Mouse (Mus musculus): ENCODE results near the gene Slc25a41. TPM values are rescaled to one million over a fixed set of nuclear protein-coding genes. Genes with fewer than 3 reads are reported as not detected.

The Slc25a41 gene
- not detected in 2 replicates for polyA plus RNA-seq (2014; fragmentation: Nextera tagmentation; extraction: Ambion mirVana)

DNA sequence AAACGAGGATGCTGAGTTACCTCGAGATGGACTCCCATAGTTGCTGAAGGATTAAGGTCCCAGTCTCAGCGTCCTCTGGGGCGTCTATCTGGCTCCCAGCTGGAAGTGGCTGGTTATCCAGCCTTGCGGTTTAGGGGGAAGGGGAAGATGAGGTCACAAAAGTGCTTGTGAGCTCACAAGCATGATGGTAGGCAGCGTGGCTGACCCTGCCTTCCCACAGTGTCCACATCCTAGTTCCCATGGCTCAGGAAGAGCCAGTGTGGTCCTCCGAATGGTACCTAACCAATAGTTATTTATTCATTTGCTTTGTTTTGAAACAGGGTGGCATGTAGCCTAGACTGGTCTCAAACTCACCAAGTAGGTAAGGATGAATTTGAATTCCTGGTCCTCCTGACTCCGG, at the start of gene Slc25a41:
Gene Slc25a41, minus strand, starts transcription at position 101 of the 400 bp plus-strand sequence.
- ATAC-seq (ENCODE audit: low FRiP score, low TSS enrichment): no peak
- Histone ChIP-seq H3K27me3 (ENCODE audit: control insufficient read depth, insufficient read depth, low read length) (peaks cover 9% of the 10 kb centered on the region; the same call in 1 of the 2 replicates), H3K4me3 (replicated peaks; ENCODE audit: low read depth, low read length) (no peak within 1 kb of the TSS), H3K36me3 (ENCODE audit: control insufficient read depth, insufficient read depth, low read length) (peaks cover 18% of the 10 kb centered on the region), H3K9ac (replicated peaks; ENCODE audit: low read length) (no peak within 1 kb of the TSS), H3K4me2 (ENCODE audit: low read length) (no peak within 1 kb of the TSS), H3K27ac (replicated peaks; ENCODE audit: low read depth, low read length) (no peak within 1 kb of the TSS), H3K4me1 (ENCODE audit: control insufficient read depth, insufficient read depth, low read length) (no peaks in the 10 kb centered on the region), H3K9me3 (ENCODE audit: control insufficient read depth, low read length) (no peaks in the 10 kb centered on the region)
- DNase-seq: no peak
- 80% methylated on average over 8 of the region's 8 CpGs for WGBS

DNA sequence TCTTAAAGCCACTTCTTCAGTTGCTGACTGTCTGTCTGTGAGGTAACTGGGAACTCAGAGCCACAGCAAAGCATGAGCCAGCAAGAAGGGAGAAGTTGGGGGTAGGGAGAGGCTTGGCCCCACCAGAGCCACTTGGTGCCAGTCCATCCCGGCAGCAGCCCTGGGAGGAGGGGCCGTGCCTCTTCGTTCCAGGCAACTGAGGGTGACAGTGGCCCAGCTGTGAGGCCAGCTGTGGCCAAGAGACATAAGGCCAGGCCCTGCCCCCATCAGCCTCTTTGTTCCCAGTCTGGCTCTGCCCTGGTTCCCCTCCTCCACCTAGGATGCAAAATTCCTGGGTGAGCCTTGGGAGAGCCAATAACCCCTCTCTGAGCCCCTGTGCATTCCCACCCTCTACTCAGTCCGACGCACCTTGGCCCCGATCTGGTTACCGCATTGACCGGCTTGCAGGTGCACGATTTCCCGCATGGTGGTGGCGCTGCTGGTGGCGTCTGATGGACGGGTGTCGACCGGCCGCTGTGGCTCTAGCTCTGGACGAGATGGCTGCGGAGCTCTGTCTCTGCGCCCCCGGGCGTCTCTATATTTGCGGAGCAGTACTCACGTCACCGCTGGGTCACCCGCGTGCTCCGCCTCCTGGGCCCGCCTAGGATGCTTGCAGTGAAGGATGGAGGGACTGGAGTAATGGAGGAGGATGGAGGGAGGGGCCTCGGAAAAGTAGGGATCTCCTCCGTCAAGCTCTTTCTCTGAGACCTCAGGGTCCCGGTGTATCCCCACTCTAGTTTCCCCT, 45.8 kb upstream of the Slc25a41 start, which contains the start of gene Tubb4a:
Gene Tubb4a, minus strand, starts transcription at position 734 of the 784 bp plus-strand sequence.
- H3K27me3 ChIP-seq (ENCODE audit: control insufficient read depth, insufficient read depth, low read length): no peaks in the 10 kb centered on the region
- peak within 1 kb of the TSS; percentile 59 for H3K4me3 ChIP-seq (replicated peaks; ENCODE audit: low read depth, low read length)
- ATAC-seq (ENCODE audit: low FRiP score, low TSS enrichment): peak; percentile 92
- peak within 1 kb of the TSS; percentile 73 for H3K4me2 ChIP-seq (ENCODE audit: low read length)
- WGBS: under 1% methylated on average over 31 of the region's 31 CpGs
- H3K36me3 ChIP-seq (ENCODE audit: control insufficient read depth, insufficient read depth, low read length): peaks cover 26% of the 10 kb centered on the region
- DNase-seq: peak; percentile 94
- H3K27ac ChIP-seq (replicated peaks; ENCODE audit: low read depth, low read length): peak within 1 kb of the TSS; percentile 85
- peaks cover 18% of the 10 kb centered on the region for H3K4me1 ChIP-seq (ENCODE audit: control insufficient read depth, insufficient read depth, low read length)
- no peaks in the 10 kb centered on the region for H3K9me3 ChIP-seq (ENCODE audit: control insufficient read depth, low read length)
- peak within 1 kb of the TSS; percentile 66 for H3K9ac ChIP-seq (replicated peaks; ENCODE audit: low read length)

GRCm38 (mm10) chr17:57085970-57086757, 44.7 kb upstream of the Slc25a41 start:
- H3K9ac ChIP-seq (replicated peaks; ENCODE audit: low read length): peak overlapping the region; percentile 66
- ATAC-seq (ENCODE audit: low FRiP score, low TSS enrichment): no peak

GRCm38 (mm10) chr17:57082481-57082880, 41.0 kb upstream of the Slc25a41 start:
- Histone ChIP-seq H3K4me3 (replicated peaks; ENCODE audit: low read depth, low read length) (no peak overlapping the region), H3K36me3 (ENCODE audit: control insufficient read depth, insufficient read depth, low read length) (peaks cover 49% of the 10 kb centered on the region), H3K9me3 (ENCODE audit: control insufficient read depth, low read length) (no peaks in the 10 kb centered on the region), H3K27me3 (ENCODE audit: control insufficient read depth, insufficient read depth, low read length) (no peaks in the 10 kb centered on the region), H3K4me2 (ENCODE audit: low read length) (no peak overlapping the region), H3K4me1 (ENCODE audit: control insufficient read depth, insufficient read depth, low read length) (peaks cover 18% of the 10 kb centered on the region), H3K27ac (replicated peaks; ENCODE audit: low read depth, low read length) (no peak overlapping the region), H3K9ac (replicated peaks; ENCODE audit: low read length) (no peak overlapping the region)
- DNase-seq (no peak), ATAC-seq (ENCODE audit: low FRiP score, low TSS enrichment) (no peak)
- WGBS: 96% methylated on average over 5 of the region's 5 CpGs

More at GRCm38 (mm10) chr17:57085970-57086757, 44.7 kb upstream of the Slc25a41 start:
- WGBS: 86% methylated on average over 11 of the region's 11 CpGs
- peak overlapping the region; percentile 73 for H3K4me2 ChIP-seq (ENCODE audit: low read length)
- peaks cover 18% of the 10 kb centered on the region for H3K4me1 ChIP-seq (ENCODE audit: control insufficient read depth, insufficient read depth, low read length)
- H3K36me3 ChIP-seq (ENCODE audit: control insufficient read depth, insufficient read depth, low read length): peaks cover 31% of the 10 kb centered on the region
- H3K9me3 ChIP-seq (ENCODE audit: control insufficient read depth, low read length): no peaks in the 10 kb centered on the region
- no peaks in the 10 kb centered on the region for H3K27me3 ChIP-seq (ENCODE audit: control insufficient read depth, insufficient read depth, low read length)
- H3K27ac ChIP-seq (replicated peaks; ENCODE audit: low read depth, low read length): no peak overlapping the region
- no peak for DNase-seq
- H3K4me3 ChIP-seq (replicated peaks; ENCODE audit: low read depth, low read length): peak overlapping the region; percentile 59

GRCm38 (mm10) chr17:57081234-57081842, 39.9 kb upstream of the Slc25a41 start:
- H3K27me3 ChIP-seq (ENCODE audit: control insufficient read depth, insufficient read depth, low read length): no peaks in the 10 kb centered on the region
- no peak overlapping the region for H3K4me3 ChIP-seq (replicated peaks; ENCODE audit: low read depth, low read length)
- no peak overlapping the region for H3K27ac ChIP-seq (replicated peaks; ENCODE audit: low read depth, low read length)
- H3K4me2 ChIP-seq (ENCODE audit: low read length): no peak overlapping the region
- no peak for DNase-seq
- no peak overlapping the region for H3K9ac ChIP-seq (replicated peaks; ENCODE audit: low read length)
- H3K9me3 ChIP-seq (ENCODE audit: control insufficient read depth, low read length): no peaks in the 10 kb centered on the region
- peaks cover 17% of the 10 kb centered on the region for H3K4me1 ChIP-seq (ENCODE audit: control insufficient read depth, insufficient read depth, low read length)
- H3K36me3 ChIP-seq (ENCODE audit: control insufficient read depth, insufficient read depth, low read length): peaks cover 49% of the 10 kb centered on the region
- no peak for ATAC-seq (ENCODE audit: low FRiP score, low TSS enrichment)
- WGBS: 94% methylated on average over 31 of the region's 31 CpGs

DNA sequence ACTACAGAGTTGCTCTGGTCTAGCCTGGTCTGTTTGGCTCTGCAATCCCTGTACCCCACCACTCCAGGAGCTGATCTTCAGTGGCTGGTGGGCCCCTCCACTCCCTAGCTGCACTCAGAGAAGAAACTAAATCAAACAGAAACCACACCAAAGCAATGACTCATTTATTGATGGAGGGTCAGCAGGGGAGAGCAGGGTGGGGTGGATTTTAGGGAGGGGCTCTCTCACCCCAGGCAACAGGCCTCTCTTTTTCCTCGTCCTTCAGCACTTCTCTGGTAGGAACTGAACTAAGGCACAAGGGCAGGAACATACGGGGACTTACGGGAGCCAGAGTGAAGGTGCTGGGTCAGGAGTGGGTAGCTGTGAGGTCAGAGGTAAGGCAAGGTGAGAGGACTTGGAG, 38.5 kb upstream of the Slc25a41 start:
- no peaks in the 10 kb centered on the region for H3K27me3 ChIP-seq (ENCODE audit: control insufficient read depth, insufficient read depth, low read length)
- H3K4me3 ChIP-seq (replicated peaks; ENCODE audit: low read depth, low read length): no peak overlapping the region
- peaks cover 46% of the 10 kb centered on the region for H3K36me3 ChIP-seq (ENCODE audit: control insufficient read depth, insufficient read depth, low read length)
- H3K9me3 ChIP-seq (ENCODE audit: control insufficient read depth, low read length): no peaks in the 10 kb centered on the region
- peaks cover 11% of the 10 kb centered on the region; the same call in 1 of the 2 replicates for H3K4me1 ChIP-seq (ENCODE audit: control insufficient read depth, insufficient read depth, low read length)
- ATAC-seq (ENCODE audit: low FRiP score, low TSS enrichment) (no peak), DNase-seq (no peak)
- no peak overlapping the region for H3K27ac ChIP-seq (replicated peaks; ENCODE audit: low read depth, low read length)
- no peak overlapping the region for H3K4me2 ChIP-seq (ENCODE audit: low read length)
- H3K9ac ChIP-seq (replicated peaks; ENCODE audit: low read length): no peak overlapping the region
- 81% methylated on average over 3 of the region's 3 CpGs for WGBS

DNA sequence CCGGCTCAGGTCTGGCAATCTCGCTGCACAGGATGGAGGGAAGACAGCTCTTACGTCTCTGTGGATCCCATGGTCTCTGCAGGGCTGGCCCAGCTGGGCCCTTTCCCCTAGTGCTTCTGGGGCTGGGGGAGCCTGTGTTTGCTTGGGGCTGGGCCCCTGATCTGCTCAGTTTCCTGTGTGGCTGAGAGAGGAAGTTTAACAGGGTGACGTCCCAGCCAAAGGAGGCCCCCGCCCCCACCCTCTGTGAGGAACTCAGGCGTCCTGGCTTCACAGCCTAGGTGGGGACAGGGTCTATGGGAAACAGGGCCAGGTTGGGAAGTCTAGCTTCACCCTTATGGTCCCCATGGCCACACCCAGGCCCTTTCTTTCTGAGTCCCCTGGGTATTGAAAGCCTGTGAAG, 36.9 kb upstream of the Slc25a41 start, which contains the start of gene Dennd1c:
Gene Dennd1c, minus strand, starts transcription at position 179 of the 400 bp plus-strand sequence.
- Histone ChIP-seq H3K36me3 (ENCODE audit: control insufficient read depth, insufficient read depth, low read length) (peaks cover 30% of the 10 kb centered on the region), H3K9ac (replicated peaks; ENCODE audit: low read length) (no peak within 1 kb of the TSS), H3K27me3 (ENCODE audit: control insufficient read depth, insufficient read depth, low read length) (no peaks in the 10 kb centered on the region), H3K9me3 (ENCODE audit: control insufficient read depth, low read length) (no peaks in the 10 kb centered on the region), H3K27ac (replicated peaks; ENCODE audit: low read depth, low read length) (no peak within 1 kb of the TSS), H3K4me1 (ENCODE audit: control insufficient read depth, insufficient read depth, low read length) (no peaks in the 10 kb centered on the region), H3K4me2 (ENCODE audit: low read length) (no peak within 1 kb of the TSS), H3K4me3 (replicated peaks; ENCODE audit: low read depth, low read length) (no peak within 1 kb of the TSS)
- WGBS: 53% methylated on average over 6 of the region's 6 CpGs
- no peak for DNase-seq
- ATAC-seq (ENCODE audit: low FRiP score, low TSS enrichment): no peak

DNA sequence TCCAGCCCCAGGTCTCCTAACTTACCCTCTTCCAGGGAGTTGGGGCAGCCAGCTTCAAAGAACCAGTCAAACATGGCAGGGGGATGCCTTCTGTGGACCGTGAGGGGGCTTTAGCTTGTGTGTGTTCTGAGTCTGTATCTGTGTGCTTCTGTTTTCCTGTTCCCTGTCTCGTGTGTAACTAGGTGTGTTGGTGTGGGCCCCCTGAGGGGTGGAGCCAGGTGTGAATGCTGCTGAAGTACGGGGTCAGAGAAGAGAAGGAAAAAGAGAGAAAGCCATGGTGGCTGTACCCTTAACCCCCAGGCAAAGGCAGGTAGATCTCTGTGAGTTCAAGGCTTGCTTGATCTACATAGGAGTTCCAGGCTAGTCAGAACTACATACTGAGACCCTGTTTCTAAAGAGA, 35.5 kb upstream of the Slc25a41 start:
- ATAC-seq (ENCODE audit: low FRiP score, low TSS enrichment) (no peak), DNase-seq (no peak)
- Histone ChIP-seq H3K36me3 (ENCODE audit: control insufficient read depth, insufficient read depth, low read length) (peaks cover 22% of the 10 kb centered on the region), H3K27ac (replicated peaks; ENCODE audit: low read depth, low read length) (no peak overlapping the region), H3K9me3 (ENCODE audit: control insufficient read depth, low read length) (no peaks in the 10 kb centered on the region), H3K4me3 (replicated peaks; ENCODE audit: low read depth, low read length) (no peak overlapping the region), H3K4me2 (ENCODE audit: low read length) (no peak overlapping the region), H3K27me3 (ENCODE audit: control insufficient read depth, insufficient read depth, low read length) (no peaks in the 10 kb centered on the region), H3K4me1 (ENCODE audit: control insufficient read depth, insufficient read depth, low read length) (no peaks in the 10 kb centered on the region), H3K9ac (replicated peaks; ENCODE audit: low read length) (no peak overlapping the region)
- 70% methylated on average over 3 of the region's 3 CpGs for WGBS
